Mouse (Mus musculus): Measurements from ENCODE around the gene Zfp13. TPM values are rescaled to one million over a fixed set of nuclear protein-coding genes. Genes with fewer than 3 reads are reported as not detected.

Zfp13 gene
- polyA plus RNA-seq (2015; fragmentation: Nextera tagmentation; extraction: Ambion mirVana) = 30.4 and 31.9 TPM in 2 replicates

DNA sequence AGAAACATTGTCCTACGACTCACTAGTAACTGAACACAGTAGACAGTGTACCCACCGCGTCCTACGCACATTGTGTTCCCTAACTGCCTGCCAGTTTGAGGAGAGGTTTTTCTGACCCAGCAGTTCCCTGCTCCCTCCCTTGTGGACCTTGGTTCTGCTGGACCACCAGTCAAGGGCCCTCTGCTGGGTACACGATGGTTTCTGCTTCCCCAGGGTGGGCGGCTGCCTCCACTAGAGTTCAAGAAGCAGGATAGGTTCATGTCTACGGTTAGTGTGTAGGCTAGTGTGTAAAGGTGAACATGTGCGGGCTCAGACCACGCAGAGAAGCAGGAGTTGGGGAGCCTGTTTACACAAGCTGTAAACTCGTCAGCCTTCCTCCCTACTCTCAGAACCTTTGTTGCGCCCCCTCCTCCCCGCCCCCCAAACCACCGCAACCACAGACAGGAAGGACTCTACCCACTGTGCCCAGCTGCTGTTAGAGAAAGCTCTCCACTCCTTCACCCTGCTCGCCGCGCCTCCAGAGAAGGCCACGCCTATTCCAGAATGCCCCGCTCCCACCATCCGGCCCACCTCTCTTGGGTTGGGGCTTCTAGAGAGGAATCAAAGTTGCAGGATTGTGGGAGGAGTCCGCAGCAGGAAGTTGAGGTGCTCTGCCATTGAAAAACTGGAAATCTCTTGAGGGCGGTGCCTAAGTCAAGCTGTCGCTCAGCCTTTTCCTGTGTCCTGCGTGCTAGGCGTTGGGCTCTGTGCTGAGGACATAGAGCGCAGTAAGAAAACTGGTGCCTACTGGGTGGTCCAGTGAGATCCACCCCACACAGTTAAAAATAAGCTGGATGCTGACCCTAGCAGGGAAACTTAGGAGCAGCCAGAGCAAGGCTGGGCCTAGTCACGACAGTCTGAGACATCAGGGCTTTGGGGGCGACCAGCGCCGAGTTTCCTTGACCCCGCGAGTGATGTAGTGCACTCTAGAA, at the start of gene Zfp13:
Gene Zfp13 (minus strand): TSS at position 906 of the 971 bp plus-strand sequence.
- H3K9me3 ChIP-seq = no peaks in the 10 kb centered on the region
- peak within 1 kb of the TSS; percentile 58; the same call in 1 of the 2 replicates for H3K27ac ChIP-seq
- H3K4me2 ChIP-seq = peak within 1 kb of the TSS; percentile 55
- peak within 1 kb of the TSS; percentile 36 for H3K9ac ChIP-seq
- H3K4me1 ChIP-seq = peaks cover 3% of the 10 kb centered on the region; the same call in 1 of the 2 replicates
- no peaks in the 10 kb centered on the region for H3K36me3 ChIP-seq (replicated peaks)
- H3K4me3 ChIP-seq = peak within 1 kb of the TSS; percentile 44
- 8% methylated on average over 31 of the region's 31 CpGs for WGBS
- H3K27me3 ChIP-seq (replicated peaks) = no peaks in the 10 kb centered on the region
- peak; percentile 91 for ATAC-seq (replicated peaks)

DNA sequence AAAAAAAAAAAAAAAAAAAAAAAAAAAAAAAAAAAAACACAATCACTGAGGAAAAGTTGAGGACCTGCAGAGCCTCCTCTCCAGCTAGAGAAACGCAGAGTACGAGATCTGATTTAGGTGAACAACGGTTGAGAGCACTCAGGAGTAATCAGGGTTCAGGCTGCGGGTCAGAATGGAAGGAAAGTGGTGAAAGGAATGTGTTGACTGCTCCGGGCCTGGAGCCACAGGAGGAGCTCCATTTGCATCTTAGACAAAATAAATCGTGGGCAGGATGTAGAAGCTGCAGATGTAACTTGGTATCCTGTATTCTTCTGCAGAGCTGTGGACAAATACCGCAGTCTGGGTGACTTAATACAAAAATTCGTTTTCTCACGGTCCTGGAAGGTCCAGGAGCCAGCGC, 46.6 kb upstream of the Zfp13 start:
- no peak overlapping the region for H3K27ac ChIP-seq
- H3K27me3 ChIP-seq (replicated peaks) = peaks cover 27% of the 10 kb centered on the region
- H3K4me3 ChIP-seq = no peak overlapping the region
- no peaks in the 10 kb centered on the region for H3K9me3 ChIP-seq
- peaks cover 9% of the 10 kb centered on the region for H3K4me1 ChIP-seq
- H3K9ac ChIP-seq = no peak overlapping the region
- 26% methylated on average over 10 of the region's 10 CpGs for WGBS
- no peak overlapping the region for H3K4me2 ChIP-seq
- ATAC-seq (replicated peaks) = no peak
- no peaks in the 10 kb centered on the region for H3K36me3 ChIP-seq (replicated peaks)

DNA sequence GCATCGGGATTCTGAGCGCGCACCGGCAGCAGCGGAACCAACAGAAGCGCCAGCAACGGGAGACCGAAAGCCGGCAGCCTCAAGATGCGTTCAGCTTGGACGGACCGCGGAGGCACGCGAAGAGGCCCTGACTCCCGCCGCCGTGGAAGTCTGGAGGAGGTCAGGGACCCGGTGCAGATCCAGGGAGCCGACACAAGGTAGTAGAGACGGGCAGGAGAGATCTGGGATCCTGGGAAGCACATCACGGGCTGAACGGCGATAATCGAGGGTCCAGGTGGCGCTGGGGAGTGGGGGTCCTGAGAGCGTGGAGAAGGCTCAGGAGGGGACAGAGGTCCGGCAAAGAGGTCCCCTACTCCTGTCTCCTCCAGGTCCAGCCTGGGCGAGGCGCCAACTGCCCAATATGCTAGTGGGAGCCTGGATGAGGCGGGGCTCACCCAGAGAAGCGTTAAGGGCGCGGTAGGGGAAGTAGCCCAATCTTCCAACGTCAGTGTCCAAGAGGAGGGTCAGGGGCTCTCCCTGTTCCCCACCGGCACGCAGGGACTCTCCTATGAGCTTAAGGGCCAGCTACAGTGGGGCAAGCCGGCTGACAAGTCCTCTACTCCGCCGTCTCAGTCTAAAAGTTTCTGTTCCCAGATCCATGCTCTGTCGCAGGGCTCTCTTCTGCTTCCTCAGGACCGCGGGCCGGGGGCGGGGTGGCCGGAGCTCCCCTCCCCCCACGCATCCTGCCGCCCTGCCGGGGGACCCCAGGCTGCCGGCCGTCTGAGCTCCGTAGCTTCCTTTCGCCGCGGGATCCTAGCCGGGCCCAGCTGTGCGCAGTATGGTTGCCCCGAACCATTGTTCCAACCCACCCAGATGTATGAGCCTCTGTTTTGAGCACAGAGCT, 45.6 kb upstream of the Zfp13 start, which contains the start of gene Mmp25:
Gene Mmp25 (minus strand): TSS at position 665 of the 883 bp plus-strand sequence.
- Histone ChIP-seq H3K4me1 (peaks cover 9% of the 10 kb centered on the region), H3K36me3 (replicated peaks) (no peaks in the 10 kb centered on the region), H3K27ac (no peak within 1 kb of the TSS), H3K9me3 (no peaks in the 10 kb centered on the region), H3K4me3 (peak within 1 kb of the TSS; percentile 39), H3K9ac (peak within 1 kb of the TSS; percentile 31), H3K4me2 (peak within 1 kb of the TSS; percentile 65), H3K27me3 (replicated peaks) (peaks cover 27% of the 10 kb centered on the region)
- ATAC-seq (replicated peaks) = no peak; the same call in 1 of the 2 replicates
- WGBS = under 1% methylated on average over 58 of the region's 58 CpGs

DNA sequence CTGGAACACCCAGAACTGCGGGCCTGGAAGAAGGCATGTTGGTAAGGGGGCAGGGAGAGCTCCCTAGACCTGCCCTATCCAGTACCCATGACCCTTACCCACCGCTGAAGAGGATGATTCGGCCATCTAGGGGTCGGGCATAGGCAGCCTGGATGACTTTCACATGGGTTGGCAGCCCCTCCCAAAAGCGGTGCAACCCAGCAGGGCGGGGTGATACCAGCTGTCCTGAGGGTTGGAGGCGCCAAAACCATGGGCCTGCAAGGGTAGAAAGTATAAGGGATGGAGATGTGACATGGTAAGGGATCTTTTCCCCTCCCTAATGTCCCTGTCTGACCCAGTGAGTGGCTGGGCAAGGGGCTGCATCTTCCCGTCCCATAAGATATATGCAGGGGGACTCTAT, 32.0 kb upstream of the Zfp13 start:
- H3K4me1 ChIP-seq = no peaks in the 10 kb centered on the region
- no peaks in the 10 kb centered on the region for H3K27me3 ChIP-seq (replicated peaks)
- no peaks in the 10 kb centered on the region for H3K36me3 ChIP-seq (replicated peaks)
- no peak overlapping the region for H3K27ac ChIP-seq
- no peaks in the 10 kb centered on the region for H3K9me3 ChIP-seq
- 84% methylated on average over 8 of the region's 8 CpGs for WGBS
- H3K4me2 ChIP-seq = no peak overlapping the region
- no peak overlapping the region for H3K4me3 ChIP-seq
- H3K9ac ChIP-seq = no peak overlapping the region
- ATAC-seq (replicated peaks) = no peak

DNA sequence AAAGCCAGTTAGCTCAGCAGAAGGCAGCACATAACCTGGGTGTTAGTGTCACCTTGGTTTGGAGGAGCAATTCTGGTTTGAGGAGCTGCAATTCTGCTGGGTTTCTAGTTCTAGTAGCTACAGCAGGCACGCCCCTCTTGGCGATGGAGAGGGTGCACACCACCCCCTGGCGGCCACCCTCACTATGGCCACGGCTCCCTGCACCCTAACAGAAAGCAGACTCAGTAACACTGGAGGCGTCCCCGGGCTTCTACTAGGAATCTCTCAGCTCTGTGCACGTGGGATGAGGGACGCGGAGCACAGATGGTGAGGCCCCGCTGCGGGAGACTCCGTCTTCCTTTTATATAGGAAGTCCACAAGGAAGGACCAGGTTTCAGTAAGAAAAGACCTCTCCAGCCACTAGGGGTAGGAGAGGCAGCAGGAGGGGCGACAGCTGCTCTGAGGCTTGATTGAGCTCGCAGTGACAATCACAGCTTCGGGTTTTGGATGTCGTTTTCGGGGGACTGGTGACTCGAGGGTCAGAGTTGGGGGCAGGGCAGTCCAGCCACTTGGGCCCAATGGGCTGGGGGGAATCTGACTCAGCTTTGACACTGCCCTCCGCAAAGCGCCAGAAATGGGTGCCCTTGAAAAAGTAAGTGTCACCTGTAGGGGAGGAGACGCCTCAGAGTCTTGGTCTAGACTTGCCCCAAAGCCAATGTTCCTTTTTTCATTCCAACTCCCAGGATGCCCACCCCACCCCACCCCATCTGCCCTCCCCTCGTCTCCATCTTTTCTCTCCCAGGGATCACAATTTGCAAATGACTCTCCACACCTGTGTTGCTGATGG, 31.1 kb upstream of the Zfp13 start:
- Histone ChIP-seq H3K9ac (no peak overlapping the region), H3K9me3 (no peaks in the 10 kb centered on the region), H3K27me3 (replicated peaks) (no peaks in the 10 kb centered on the region), H3K27ac (no peak overlapping the region), H3K4me3 (0 out of 2 replicates have a peak overlapping the region, but pooled peaks have one; percentile 10), H3K4me2 (peak overlapping the region; percentile 39), H3K4me1 (no peaks in the 10 kb centered on the region), H3K36me3 (replicated peaks) (no peaks in the 10 kb centered on the region)
- 19% methylated on average over 22 of the region's 22 CpGs for WGBS
- ATAC-seq (replicated peaks) = peak; percentile 78

DNA sequence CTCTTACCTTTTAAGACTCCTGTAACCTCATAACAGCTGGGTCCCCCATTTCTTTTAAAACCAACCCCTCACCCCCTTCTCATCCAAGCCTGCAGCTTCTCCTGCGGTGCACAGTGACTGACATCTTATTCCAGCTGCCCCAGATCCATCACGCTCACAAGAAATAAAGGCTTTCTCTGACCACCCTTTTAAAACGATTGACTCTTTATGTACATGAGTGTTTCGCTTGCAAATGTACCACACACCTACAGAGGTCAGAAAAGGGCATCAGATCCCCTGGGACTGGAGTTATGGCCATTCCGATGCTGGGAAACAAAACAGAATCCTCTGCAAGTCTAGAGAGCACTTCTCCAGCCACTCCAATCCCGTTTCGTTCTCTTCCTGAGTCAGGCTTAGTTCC, 28.5 kb upstream of the Zfp13 start:
- H3K4me1 ChIP-seq = no peaks in the 10 kb centered on the region
- H3K27me3 ChIP-seq (replicated peaks) = no peaks in the 10 kb centered on the region
- WGBS = 34% methylated on average over 7 of the region's 7 CpGs
- H3K27ac ChIP-seq = no peak overlapping the region
- H3K36me3 ChIP-seq (replicated peaks) = no peaks in the 10 kb centered on the region
- no peaks in the 10 kb centered on the region for H3K9me3 ChIP-seq
- H3K9ac ChIP-seq = no peak overlapping the region
- ATAC-seq (replicated peaks) = no peak
- no peak overlapping the region for H3K4me2 ChIP-seq
- H3K4me3 ChIP-seq = no peak overlapping the region

DNA sequence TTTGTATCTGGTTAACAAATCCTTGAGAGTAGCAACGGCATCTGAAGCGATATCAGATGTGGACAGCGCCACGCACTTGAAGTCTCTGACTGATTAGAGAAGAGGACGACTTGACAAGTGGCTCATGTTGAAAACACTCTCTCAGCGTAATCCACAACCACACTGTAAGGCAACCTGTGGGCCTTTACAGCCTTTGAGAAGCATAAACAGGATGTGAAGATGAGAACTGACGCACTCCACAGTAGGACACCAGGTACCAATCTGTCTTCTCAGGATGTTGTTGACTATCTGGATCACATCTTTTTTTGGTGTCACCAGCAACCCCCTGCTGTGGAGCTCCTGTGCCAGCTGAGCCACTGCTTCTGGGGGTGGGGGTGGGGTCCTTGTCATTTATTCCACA, 21.1 kb upstream of the Zfp13 start:
- WGBS = 89% methylated on average over 7 of the region's 7 CpGs
- no peaks in the 10 kb centered on the region for H3K27me3 ChIP-seq (replicated peaks)
- H3K9me3 ChIP-seq = no peaks in the 10 kb centered on the region
- H3K9ac ChIP-seq = no peak overlapping the region
- H3K36me3 ChIP-seq (replicated peaks) = no peaks in the 10 kb centered on the region
- H3K27ac ChIP-seq = no peak overlapping the region
- ATAC-seq (replicated peaks) = no peak
- H3K4me1 ChIP-seq = no peaks in the 10 kb centered on the region
- H3K4me2 ChIP-seq = no peak overlapping the region
- no peak overlapping the region for H3K4me3 ChIP-seq

DNA sequence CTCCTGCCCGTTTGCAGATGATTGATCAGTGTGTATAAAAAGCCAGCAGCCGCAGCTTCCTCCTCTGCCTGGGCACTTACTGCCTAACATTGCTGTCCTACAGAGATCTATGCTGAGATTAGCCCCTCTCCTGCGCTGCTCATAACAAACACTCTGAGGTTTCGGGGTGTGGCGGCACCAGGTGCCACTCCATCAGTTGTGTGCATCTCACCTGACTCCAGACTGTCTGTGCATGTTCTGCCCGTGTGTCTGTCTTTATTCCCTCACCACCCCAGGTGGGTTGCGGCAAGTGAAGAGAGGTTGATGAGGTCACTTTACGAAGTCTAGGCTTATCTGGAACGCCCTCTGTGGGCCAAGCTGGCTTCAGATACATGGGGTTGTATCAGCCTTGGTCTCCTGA, 17.8 kb upstream of the Zfp13 start:
- Histone ChIP-seq H3K9ac (no peak overlapping the region), H3K9me3 (no peaks in the 10 kb centered on the region), H3K27me3 (replicated peaks) (no peaks in the 10 kb centered on the region), H3K27ac (no peak overlapping the region), H3K4me2 (no peak overlapping the region), H3K4me1 (no peaks in the 10 kb centered on the region), H3K36me3 (replicated peaks) (no peaks in the 10 kb centered on the region), H3K4me3 (no peak overlapping the region)
- ATAC-seq (replicated peaks) = no peak
- 63% methylated on average over 9 of the region's 9 CpGs for WGBS

DNA sequence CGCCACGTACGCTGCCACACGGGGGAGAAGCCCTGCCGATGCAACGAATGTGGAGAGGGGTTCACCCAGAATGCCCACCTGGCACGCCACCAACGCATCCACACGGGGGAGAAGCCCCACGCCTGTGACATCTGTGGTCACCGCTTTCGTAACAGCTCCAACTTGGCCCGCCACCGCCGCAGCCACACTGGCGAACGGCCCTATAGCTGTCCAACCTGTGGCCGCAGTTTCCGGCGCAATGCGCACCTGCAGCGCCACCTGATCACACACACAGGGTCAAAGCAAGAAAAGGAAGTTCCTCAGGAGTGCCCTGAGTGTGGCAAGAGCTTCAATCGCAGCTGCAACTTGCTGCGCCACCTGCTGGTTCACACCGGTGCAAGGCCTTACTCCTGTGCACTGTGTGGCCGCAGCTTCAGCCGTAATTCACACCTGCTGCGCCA, 11.1 kb upstream of the Zfp13 start:
- Histone ChIP-seq H3K27ac (no peak overlapping the region), H3K4me3 (no peak overlapping the region), H3K9me3 (no peaks in the 10 kb centered on the region), H3K36me3 (replicated peaks) (no peaks in the 10 kb centered on the region), H3K27me3 (replicated peaks) (no peaks in the 10 kb centered on the region), H3K9ac (no peak overlapping the region), H3K4me1 (no peaks in the 10 kb centered on the region), H3K4me2 (no peak overlapping the region)
- 88% methylated on average over 28 of the region's 28 CpGs for WGBS
- ATAC-seq (replicated peaks) = no peak

DNA sequence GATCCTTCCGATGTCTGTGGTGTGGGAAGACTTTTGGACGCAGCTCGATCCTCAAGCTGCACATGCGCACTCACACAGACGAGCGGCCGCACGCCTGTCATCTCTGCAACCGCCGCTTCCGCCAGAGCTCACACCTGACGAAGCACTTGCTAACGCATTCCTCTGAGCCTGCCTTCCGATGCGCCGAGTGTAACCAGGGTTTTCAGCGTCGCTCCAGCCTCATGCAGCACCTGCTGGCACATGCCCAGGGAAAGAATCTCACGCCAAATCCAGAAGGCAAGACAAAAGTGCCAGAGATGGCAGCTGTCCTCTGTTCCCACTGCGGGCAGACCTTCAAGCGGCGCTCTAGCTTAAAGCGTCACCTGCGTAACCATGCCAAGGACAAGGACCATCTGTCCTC, 10.3 kb upstream of the Zfp13 start:
- Histone ChIP-seq H3K4me3 (no peak overlapping the region), H3K27me3 (replicated peaks) (no peaks in the 10 kb centered on the region), H3K36me3 (replicated peaks) (no peaks in the 10 kb centered on the region), H3K9ac (no peak overlapping the region), H3K27ac (no peak overlapping the region), H3K4me2 (no peak overlapping the region), H3K4me1 (no peaks in the 10 kb centered on the region), H3K9me3 (no peaks in the 10 kb centered on the region)
- no peak for ATAC-seq (replicated peaks)
- WGBS = 94% methylated on average over 24 of the region's 24 CpGs

DNA sequence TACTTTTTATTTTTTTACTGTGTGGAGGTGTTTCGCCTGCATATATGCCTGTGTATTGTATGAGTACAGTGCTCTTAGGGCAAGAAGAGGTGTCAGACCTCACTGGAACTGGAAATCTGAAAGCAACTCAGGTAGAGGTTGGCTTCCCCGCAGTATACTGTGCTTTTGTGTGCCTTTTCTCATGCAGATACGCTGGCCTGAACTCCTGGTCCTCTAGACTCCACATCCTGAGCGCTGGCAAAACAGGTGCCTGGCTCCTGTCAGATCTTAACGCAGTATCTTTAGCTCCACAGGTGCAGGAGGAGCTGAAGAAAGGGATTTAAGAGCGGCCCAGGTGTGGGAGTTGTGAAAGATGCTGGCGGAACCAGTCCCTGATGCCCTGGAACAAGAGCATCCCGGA, 5.9 kb upstream of the Zfp13 start:
- no peak overlapping the region for H3K27ac ChIP-seq
- H3K27me3 ChIP-seq (replicated peaks) = no peaks in the 10 kb centered on the region
- no peak for ATAC-seq (replicated peaks)
- no peak overlapping the region for H3K4me3 ChIP-seq
- H3K9me3 ChIP-seq = no peaks in the 10 kb centered on the region
- H3K4me2 ChIP-seq = no peak overlapping the region
- no peaks in the 10 kb centered on the region for H3K4me1 ChIP-seq
- no peaks in the 10 kb centered on the region for H3K36me3 ChIP-seq (replicated peaks)
- 83% methylated on average over 8 of the region's 8 CpGs for WGBS
- H3K9ac ChIP-seq = no peak overlapping the region
